Mouse (Mus musculus) stomach, postnatal 0 days (tissue): ENCODE data around the gene Rps27l. TPM values are rescaled to one million over a fixed set of nuclear protein-coding genes. Genes with fewer than 3 reads are reported as not detected.
A peak's percentile ranks its signal among the peaks of the same experiment; 100 is the strongest.

ENCODE experiments used
- ATAC-seq: fragments of 200-750 bp; cut with Nextera tagmentation; 2 replicates; pipeline ENCODE4 v1.8.0; 2017; ENCODE audit not compliant: low FRiP score, low TSS enrichment
- DNase-seq: peaks from one replicate; pipeline ENCODE4 v3.0.0-alpha.2; 2016; ENCODE audit warnings: low spot score
- H3K27ac ChIP-seq: fragments of 300-500 bp; sonication (generic); replicated peaks from 2 replicates; pipeline ENCODE4 v1.5.1; 2014; ENCODE audit warnings: mild to moderate bottlenecking, control low read depth
- H3K27me3 ChIP-seq: fragments of 300-500 bp; sonication (generic); 2 replicates; pipeline ENCODE4 v1.6.1; 2014; ENCODE audit warnings: low read length; ENCODE audit not compliant: control insufficient read depth, insufficient read depth
- H3K36me3 ChIP-seq: fragments of 300-500 bp; sonication (generic); 2 replicates; pipeline ENCODE4 v1.6.1; 2014; ENCODE audit warnings: low read length, mixed read lengths; ENCODE audit not compliant: control insufficient read depth, insufficient read depth
- H3K4me1 ChIP-seq: fragments of 300-500 bp; sonication (generic); replicated peaks from 2 replicates; pipeline ENCODE4 v1.6.1; 2014; ENCODE audit warnings: antibody characterized with exemption; ENCODE audit not compliant: control insufficient read depth, insufficient read depth
- H3K4me2 ChIP-seq: fragments of 300-500 bp; sonication (generic); replicated peaks from 2 replicates; pipeline ENCODE4 v1.6.1; 2014; ENCODE audit warnings: low read depth, mild to moderate bottlenecking, control low read depth, moderate library complexity
- H3K4me3 ChIP-seq: fragments of 300-500 bp; sonication (generic); 2 replicates; pipeline ENCODE4 v1.5.1; 2014; ENCODE audit warnings: low read depth, low read length, control low read depth
- H3K9ac ChIP-seq: fragments of 300-500 bp; sonication (generic); 2 replicates; pipeline ENCODE4 v1.6.1; 2014; ENCODE audit warnings: mild to moderate bottlenecking, low read length, control low read depth, mixed read lengths
- H3K9me3 ChIP-seq: fragments of 300-500 bp; sonication (generic); 2 replicates; pipeline ENCODE4 v1.6.1; 2016; ENCODE audit warnings: low read length; ENCODE audit not compliant: control insufficient read depth
- CTCF ChIP-seq: IDR thresholded peaks from 2 replicates; pipeline ENCODE4 v1.5.1; 2016; ENCODE audit warnings: antibody characterized with exemption, low read depth, mild to moderate bottlenecking, moderate library complexity
- EP300 ChIP-seq: optimal IDR thresholded peaks from 2 replicates; pipeline ENCODE3; 2016; ENCODE audit warnings: antibody characterized with exemption
- WGBS: fragments of 180-500 bp; shearing (Covaris S2); extraction: QIAGEN DNeasy Blood & Tissue Kit; methylation state at CpG from one replicate; pipeline ENCODE4 v1.1.7; 2014; 5-methylcytosine and 5-hydroxymethylcytosine counted together
- polyA plus RNA-seq: library from polyadenylated mRNA; unstranded; fragments of >200 nt; fragmentation: Nextera tagmentation; extraction: Ambion mirVana; gene quantifications from 2 replicates; pipeline ENCODE4 v1.2.1, GENCODE M21; 2015

Rps27l gene
- polyA plus RNA-seq, 1 experiment from 2014 or later: 843 TPM

GRCm38 (mm10) chr9:66927696-66928402 is 18.0 kb upstream of the Rps27l start:
- no peak for DNase-seq
- ATAC-seq: no peak
- Histone ChIP-seq H3K9me3 (no peaks in the 10 kb centered on the region), H3K4me2 (no peak overlapping the region), H3K4me1 (no peaks in the 10 kb centered on the region), H3K9ac (no peak overlapping the region), H3K36me3 (no peaks in the 10 kb centered on the region), H3K4me3 (no peak overlapping the region), H3K27me3 (no peaks in the 10 kb centered on the region), H3K27ac (no peak overlapping the region)
- TF ChIP-seq EP300 (no peak), CTCF (no peak)
- 92% methylated on average over 8 of the region's 8 CpGs for WGBS

DNA sequence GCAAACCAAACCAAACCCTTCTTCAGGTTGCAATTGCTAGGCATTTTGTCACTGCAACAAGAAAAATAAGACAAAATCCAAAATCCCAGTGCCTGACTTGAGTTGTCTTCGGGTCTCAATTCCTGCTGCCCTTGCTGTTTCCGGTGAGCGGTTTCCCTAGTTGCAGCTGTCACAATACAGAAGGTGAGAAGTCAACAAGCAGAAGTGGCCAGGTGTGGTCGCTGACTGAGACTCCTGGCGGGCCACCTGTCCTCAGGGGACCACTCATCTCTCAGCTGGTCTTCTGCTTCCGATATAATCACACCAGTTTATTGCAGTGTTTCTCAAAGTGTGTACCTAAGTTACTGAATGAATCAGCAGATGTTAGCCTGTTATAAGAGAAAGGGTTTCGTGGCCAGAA is 15.5 kb upstream of the Rps27l start:
- 59% methylated on average over 7 of the region's 7 CpGs for WGBS
- no peak for ATAC-seq
- no peak for DNase-seq
- Histone ChIP-seq H3K4me1 (no peaks in the 10 kb centered on the region), H3K36me3 (no peaks in the 10 kb centered on the region), H3K4me2 (no peak overlapping the region), H3K27me3 (no peaks in the 10 kb centered on the region), H3K27ac (no peak overlapping the region), H3K9me3 (no peaks in the 10 kb centered on the region), H3K4me3 (no peak overlapping the region), H3K9ac (no peak overlapping the region)
- TF ChIP-seq CTCF: no peak
- no peak for TF ChIP-seq EP300

DNA sequence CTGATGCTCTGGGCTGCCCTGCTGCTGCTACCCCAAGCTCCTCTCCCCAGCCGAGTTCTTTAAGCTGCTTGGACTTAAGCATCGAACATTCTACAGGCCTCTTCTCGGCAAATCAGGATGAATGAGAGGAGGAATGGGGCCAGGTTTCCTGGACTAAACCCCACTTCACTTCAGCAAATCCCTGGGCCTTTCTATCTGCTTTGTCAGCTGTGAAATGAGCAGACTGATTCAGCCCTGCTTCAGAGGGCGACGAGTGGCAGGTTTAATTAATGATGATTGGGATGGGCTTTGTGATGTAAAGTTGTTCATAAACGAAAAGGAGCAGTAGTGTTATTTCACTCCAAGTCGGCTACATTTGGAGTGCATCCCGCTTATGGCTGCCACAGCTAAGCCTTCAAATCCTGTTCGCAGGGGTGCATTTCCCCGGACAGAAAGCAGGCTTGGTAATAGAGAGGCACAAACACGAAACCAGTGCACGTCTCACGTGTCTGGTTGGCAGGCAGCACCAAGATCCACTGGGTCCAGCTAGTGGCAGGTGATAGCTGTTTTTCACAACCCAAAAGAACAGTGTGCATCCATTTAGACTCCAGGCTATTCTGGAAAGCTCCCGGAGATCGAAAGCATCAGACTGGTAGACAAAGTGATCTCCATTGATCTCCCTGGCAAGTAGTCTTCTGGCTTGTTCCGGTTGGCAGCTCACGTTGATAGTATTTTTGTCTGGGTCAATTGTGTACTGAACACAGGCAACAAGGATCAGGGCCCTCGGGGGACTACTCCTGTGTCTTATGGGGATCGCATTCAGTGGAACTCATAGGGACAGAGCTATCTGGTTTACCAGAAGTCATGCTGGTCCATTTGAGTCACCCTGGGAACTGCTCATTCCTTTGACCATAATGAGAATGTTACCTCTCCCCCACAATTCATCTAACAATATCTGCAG is 11.7 kb upstream of the Rps27l start:
- peak overlapping the region; percentile 4; the same call in 1 of the 2 replicates for H3K27ac ChIP-seq
- WGBS: 52% methylated on average over 19 of the region's 19 CpGs
- ATAC-seq: no peak

GRCm38 (mm10) chr9:66937507-66937906 is 8.4 kb upstream of the Rps27l start:
- H3K4me2 ChIP-seq: no peak overlapping the region
- H3K4me3 ChIP-seq: no peak overlapping the region
- H3K36me3 ChIP-seq: no peaks in the 10 kb centered on the region
- ATAC-seq: peak; percentile 56; the same call in 1 of the 2 replicates
- H3K27me3 ChIP-seq: no peaks in the 10 kb centered on the region
- WGBS: 29% methylated on average over 8 of the region's 8 CpGs
- peaks cover 4% of the 10 kb centered on the region; the same call in 1 of the 2 replicates for H3K4me1 ChIP-seq
- TF ChIP-seq CTCF (no peak), EP300 (no peak)
- peak; percentile 31 for DNase-seq
- H3K27ac ChIP-seq: 0 out of 2 replicates have a peak overlapping the region, but pooled peaks have one; percentile 24
- peak overlapping the region; percentile 2; the same call in 1 of the 2 replicates for H3K9ac ChIP-seq
- no peaks in the 10 kb centered on the region for H3K9me3 ChIP-seq

More for the DNA sequence above, 11.7 kb upstream of the Rps27l start:
- Histone ChIP-seq H3K4me2 (no peak overlapping the region), H3K4me3 (no peak overlapping the region), H3K9ac (no peak overlapping the region), H3K27me3 (no peaks in the 10 kb centered on the region), H3K4me1 (peaks cover 4% of the 10 kb centered on the region; the same call in 1 of the 2 replicates), H3K36me3 (no peaks in the 10 kb centered on the region), H3K9me3 (no peaks in the 10 kb centered on the region)
- DNase-seq: no peak
- TF ChIP-seq EP300: no peak
- TF ChIP-seq CTCF: no peak

GRCm38 (mm10) chr9:66938836-66939235 is 7.0 kb upstream of the Rps27l start:
- no peaks in the 10 kb centered on the region for H3K27me3 ChIP-seq
- no peaks in the 10 kb centered on the region for H3K36me3 ChIP-seq
- H3K9me3 ChIP-seq: no peaks in the 10 kb centered on the region
- DNase-seq (peak; percentile 30), ATAC-seq (peak; percentile 72)
- peaks cover 4% of the 10 kb centered on the region; the same call in 1 of the 2 replicates for H3K4me1 ChIP-seq
- H3K4me2 ChIP-seq: no peak overlapping the region
- WGBS: 13% methylated on average over 4 of the region's 4 CpGs
- no peak overlapping the region for H3K27ac ChIP-seq
- TF ChIP-seq CTCF (peak; percentile 92), EP300 (no peak)
- no peak overlapping the region for H3K9ac ChIP-seq
- no peak overlapping the region for H3K4me3 ChIP-seq
